Mouse (Mus musculus): ENCODE measurements around the gene Extl2.

- TF ChIP-seq CTCF (IDR thresholded peaks at IDR 0.05; ENCODE audit: borderline replicate concordance, control insufficient read depth, extremely low read depth, insufficient read depth, low read length, poor library complexity) = no peak
- no peak for TF ChIP-seq POLR2A (IDR thresholded peaks at IDR 0.05; ENCODE audit: control insufficient read depth, extremely low read depth, insufficient read depth, low read length, poor library complexity)
These were observed 71.2 kb downstream of the Extl2 start for GRCm38 (mm10) chr3:116078490-116078889.
